11 mouse cellular contexts compared by ENCODE assay signal in genomic region chr17:25942597-25943151, GRCm38 (mm10). TPM values are rescaled to one million over a fixed set of nuclear protein-coding genes. Genes with fewer than 3 reads are reported as not detected.
A peak's percentile ranks its signal among the peaks of the same experiment; 100 is the strongest.
DNase-seq lines count a peak whose midpoint lies in the region; ATAC-seq and TF ChIP-seq lines count a peak whose summit lies in the region.
"Had no signal": no experiment of that assay in that cellular context is flagged by ENCODE, and none has a peak within 500 bp of the region (broad histone marks: within the 10 kb centered on the region; RNA-seq: fewer than 3 reads in every experiment).

No protein-coding gene starts in this region.

- WGBS in hindbrain, embryonic 11.5 days = 83% methylated on average over 2 of the region's 2 CpGs
- 93% methylated on average over 2 of the region's 2 CpGs for WGBS in hindbrain, embryonic 16.5 days
- WGBS in intestine, embryonic 16.5 days = 91% methylated on average over 2 of the region's 2 CpGs
- WGBS in neural tube, embryonic 15.5 days = 90% methylated on average over 2 of the region's 2 CpGs

- DNase-seq in hindbrain, embryonic 11.5 days (ENCODE audit: low spot score) = no peak
- peak; percentile 85 for DNase-seq in c-Kit-negative CD71-positive TER-119-positive erythroid progenitor cells, embryonic 14.5 days (ENCODE audit: low read depth, low spot score)
- DNase-seq in left cerebral cortex, adult 2 months (ENCODE audit: extremely low spot score in 1 of 2, low spot score in 2 of 2) = no peak
- DNase-seq in testis, postnatal 14 days (ENCODE audit: low spot score) = no peak
- no peak for DNase-seq in right cerebral cortex, postnatal 4 days

- H3K27ac ChIP-seq in hindbrain, embryonic 11.5 days (ENCODE audit: low read depth, low read length) = no peak overlapping the region; the same call in 1 of the 2 replicates
- no peak overlapping the region for H3K27ac ChIP-seq in hindbrain, embryonic 16.5 days (ENCODE audit: low read depth, low read length)
- H3K27ac ChIP-seq in intestine, embryonic 16.5 days (ENCODE audit: low read length) = no peak overlapping the region
- no peak overlapping the region for H3K27ac ChIP-seq in neural tube, embryonic 15.5 days (replicated peaks)
- no peak overlapping the region for H3K27ac ChIP-seq in left cerebral cortex, adult 2 months

- TF ChIP-seq CTCF in left cerebral cortex, adult 2 months (IDR thresholded peaks at IDR 0.05) = no peak

- no peaks in the 10 kb centered on the region for H3K36me3 ChIP-seq in hindbrain, embryonic 11.5 days (ENCODE audit: control insufficient read depth, insufficient read depth, low read length)
- H3K36me3 ChIP-seq in hindbrain, embryonic 16.5 days (ENCODE audit: control insufficient read depth, insufficient read depth, low read length) = no peaks in the 10 kb centered on the region
- no peaks in the 10 kb centered on the region for H3K36me3 ChIP-seq in intestine, embryonic 16.5 days (ENCODE audit: control insufficient read depth, insufficient read depth, low read length)
- no peaks in the 10 kb centered on the region for H3K36me3 ChIP-seq in neural tube, embryonic 15.5 days
- H3K36me3 ChIP-seq: hindbrain, embryonic 15.5 days had no signal

- no peak overlapping the region for H3K9ac ChIP-seq in hindbrain, embryonic 11.5 days (ENCODE audit: low read depth, low read length)
- H3K9ac ChIP-seq in hindbrain, embryonic 16.5 days (ENCODE audit: low read depth, low read length) = no peak overlapping the region
- no peak overlapping the region for H3K9ac ChIP-seq in intestine, embryonic 16.5 days (ENCODE audit: low read depth, low read length)
- H3K9ac ChIP-seq in neural tube, embryonic 15.5 days (replicated peaks) = no peak overlapping the region

- peaks cover 4% of the 10 kb centered on the region for H3K4me1 ChIP-seq in hindbrain, embryonic 11.5 days (replicated peaks; ENCODE audit: control insufficient read depth, insufficient read depth, low read length)
- peaks cover 10% of the 10 kb centered on the region for H3K4me1 ChIP-seq in hindbrain, embryonic 16.5 days (ENCODE audit: control insufficient read depth, insufficient read depth, low read depth, low read length)
- peaks cover 13% of the 10 kb centered on the region for H3K4me1 ChIP-seq in intestine, embryonic 16.5 days (ENCODE audit: control insufficient read depth, insufficient read depth, low read length)
- peaks cover 24% of the 10 kb centered on the region for H3K4me1 ChIP-seq in neural tube, embryonic 15.5 days

- H3K4me3 ChIP-seq in hindbrain, embryonic 11.5 days (ENCODE audit: low read depth, low read length) = peak overlapping the region; percentile 13; the same call in 1 of the 2 replicates
- no peak overlapping the region for H3K4me3 ChIP-seq in hindbrain, embryonic 16.5 days (ENCODE audit: low read length)
- no peak overlapping the region for H3K4me3 ChIP-seq in intestine, embryonic 16.5 days (ENCODE audit: low read length)
- H3K4me3 ChIP-seq in neural tube, embryonic 15.5 days (replicated peaks) = no peak overlapping the region
- H3K4me3 ChIP-seq in left cerebral cortex, adult 2 months = no peak overlapping the region

- ATAC-seq in hindbrain, embryonic 11.5 days (ENCODE audit: low FRiP score) = no peak
- ATAC-seq in hindbrain, embryonic 16.5 days = no peak
- peak; percentile 57 for ATAC-seq in intestine, embryonic 16.5 days
- no peak for ATAC-seq in neural tube, embryonic 15.5 days (ENCODE audit: low FRiP score)

- intact Hi-C loops in left cerebral cortex, adult 2 months (cut with DNase I) = loop anchor here (2.0 to 5.0 kb wide), 2 partner anchors 42 to 45 kb away; partner anchors contain the start of gene Capn15

- no peaks in the 10 kb centered on the region for H3K27me3 ChIP-seq in hindbrain, embryonic 11.5 days (ENCODE audit: control insufficient read depth, insufficient read depth, low read length)
- no peaks in the 10 kb centered on the region for H3K27me3 ChIP-seq in hindbrain, embryonic 16.5 days (replicated peaks; ENCODE audit: control insufficient read depth, insufficient read depth, low read length)
- no peaks in the 10 kb centered on the region for H3K27me3 ChIP-seq in intestine, embryonic 16.5 days (replicated peaks; ENCODE audit: control insufficient read depth, insufficient read depth, low read length)
- no peaks in the 10 kb centered on the region for H3K27me3 ChIP-seq in neural tube, embryonic 15.5 days (replicated peaks)
- H3K27me3 ChIP-seq: embryonic facial prominence, embryonic 13.5 days; hindbrain, embryonic 15.5 days had no signal

- no peak overlapping the region for H3K4me2 ChIP-seq in hindbrain, embryonic 11.5 days (replicated peaks; ENCODE audit: low read depth, low read length)
- H3K4me2 ChIP-seq in hindbrain, embryonic 16.5 days (ENCODE audit: low read length) = no peak overlapping the region
- no peak overlapping the region for H3K4me2 ChIP-seq in intestine, embryonic 16.5 days (ENCODE audit: low read depth, low read length)
- H3K4me2 ChIP-seq in neural tube, embryonic 15.5 days = peak overlapping the region; percentile 74; the same call in 1 of the 2 replicates

- H3K9me3 ChIP-seq in hindbrain, embryonic 11.5 days (ENCODE audit: control insufficient read depth, low read length) = no peaks in the 10 kb centered on the region
- no peaks in the 10 kb centered on the region for H3K9me3 ChIP-seq in hindbrain, embryonic 16.5 days (ENCODE audit: control insufficient read depth, low read length)
- no peaks in the 10 kb centered on the region for H3K9me3 ChIP-seq in intestine, embryonic 16.5 days (ENCODE audit: control insufficient read depth, low read length)
- H3K9me3 ChIP-seq in neural tube, embryonic 15.5 days (replicated peaks) = no peaks in the 10 kb centered on the region
- H3K9me3 ChIP-seq: embryonic facial prominence, embryonic 13.5 days; hindbrain, embryonic 15.5 days had no signal

RNA-seq across cellular contexts. Expression of gene Pigq, which starts 2.1 kb away (rescaled TPM):
- polyA plus RNA-seq in hindbrain, embryonic 11.5 days (2014; fragmentation: Nextera tagmentation; extraction: Ambion mirVana) = 45.4 and 47.4 TPM in 2 replicates
- polyA plus RNA-seq in hindbrain, embryonic 16.5 days (2015; fragmentation: Nextera tagmentation; extraction: Ambion mirVana) = 83.1 and 90.5 TPM in 2 replicates
- 57.8 and 59.7 TPM in 2 replicates for polyA plus RNA-seq in intestine, embryonic 16.5 days (2015; fragmentation: Nextera tagmentation; extraction: Ambion mirVana)
- 71.9 and 78.2 TPM in 2 replicates for polyA plus RNA-seq in neural tube, embryonic 15.5 days (2015; fragmentation: Nextera tagmentation; extraction: Ambion mirVana)
- 100 to 1,000 TPM in 1 of 2 experiments, 10 to 100 TPM in 1; 96.5 to 118 TPM for total RNA-seq in left cerebral cortex, adult 2 months (2021)

RNA-seq across cellular contexts. Expression of gene Nhlrc4, which starts 2.1 kb away (rescaled TPM):
- polyA plus RNA-seq in hindbrain, embryonic 11.5 days (2014; fragmentation: Nextera tagmentation; extraction: Ambion mirVana) = 0.15 and 0.27 TPM in 2 replicates
- 0.19 and 0.52 TPM in 2 replicates for polyA plus RNA-seq in hindbrain, embryonic 16.5 days (2015; fragmentation: Nextera tagmentation; extraction: Ambion mirVana)
- 0.73 TPM in 1 of 2 replicates, not detected in the other for polyA plus RNA-seq in intestine, embryonic 16.5 days (2015; fragmentation: Nextera tagmentation; extraction: Ambion mirVana)
- not detected in 2 replicates for polyA plus RNA-seq in neural tube, embryonic 15.5 days (2015; fragmentation: Nextera tagmentation; extraction: Ambion mirVana)
- under 1 TPM; 0.20 to 0.87 TPM for total RNA-seq in left cerebral cortex, adult 2 months (2021)
- polyA plus RNA-seq: embryonic facial prominence, embryonic 13.5 days had no signal

RNA-seq across cellular contexts. Expression of gene A930017K11Rik, which starts 9.7 kb away (rescaled TPM):
- polyA plus RNA-seq in hindbrain, embryonic 11.5 days (2014; fragmentation: Nextera tagmentation; extraction: Ambion mirVana) = 0.18 and 0.19 TPM in 2 replicates
- polyA plus RNA-seq in hindbrain, embryonic 16.5 days (2015; fragmentation: Nextera tagmentation; extraction: Ambion mirVana) = 3.9 and 4.7 TPM in 2 replicates
- 0.21 and 0.22 TPM in 2 replicates for polyA plus RNA-seq in intestine, embryonic 16.5 days (2015; fragmentation: Nextera tagmentation; extraction: Ambion mirVana)
- polyA plus RNA-seq in neural tube, embryonic 15.5 days (2015; fragmentation: Nextera tagmentation; extraction: Ambion mirVana) = 0.24 TPM in 1 of 2 replicates, not detected in the other
- total RNA-seq in left cerebral cortex, adult 2 months (2021) = under 1 TPM; 0.26 to 0.27 TPM
- polyA plus RNA-seq: midbrain, embryonic 11.5 days had no signal

RNA-seq across cellular contexts. Expression of gene Rab40c, which starts 23.1 kb away (rescaled TPM):
- 19.1 and 19.5 TPM in 2 replicates for polyA plus RNA-seq in hindbrain, embryonic 11.5 days (2014; fragmentation: Nextera tagmentation; extraction: Ambion mirVana)
- 49.5 and 50.8 TPM in 2 replicates for polyA plus RNA-seq in hindbrain, embryonic 16.5 days (2015; fragmentation: Nextera tagmentation; extraction: Ambion mirVana)
- polyA plus RNA-seq in intestine, embryonic 16.5 days (2015; fragmentation: Nextera tagmentation; extraction: Ambion mirVana) = 23.2 and 24.3 TPM in 2 replicates
- polyA plus RNA-seq in neural tube, embryonic 15.5 days (2015; fragmentation: Nextera tagmentation; extraction: Ambion mirVana) = 46.2 and 50.5 TPM in 2 replicates
- total RNA-seq in left cerebral cortex, adult 2 months (2021) = 10 to 100 TPM; 46.4 to 47.2 TPM

RNA-seq across cellular contexts. Expression of gene Capn15, which starts 42.9 kb away (rescaled TPM):
- polyA plus RNA-seq in hindbrain, embryonic 11.5 days (2014; fragmentation: Nextera tagmentation; extraction: Ambion mirVana) = 19.5 and 20.3 TPM in 2 replicates
- polyA plus RNA-seq in hindbrain, embryonic 16.5 days (2015; fragmentation: Nextera tagmentation; extraction: Ambion mirVana) = 20.6 and 25.5 TPM in 2 replicates
- 22.3 and 24.5 TPM in 2 replicates for polyA plus RNA-seq in intestine, embryonic 16.5 days (2015; fragmentation: Nextera tagmentation; extraction: Ambion mirVana)
- 20.1 and 22.5 TPM in 2 replicates for polyA plus RNA-seq in neural tube, embryonic 15.5 days (2015; fragmentation: Nextera tagmentation; extraction: Ambion mirVana)
- 10 to 100 TPM; 53.9 to 59.3 TPM for total RNA-seq in left cerebral cortex, adult 2 months (2021)
